Mouse (Mus musculus) heart, postnatal 0 days (tissue): ENCODE results near the gene Nmrk1. TPM values are rescaled to one million over a fixed set of nuclear protein-coding genes. Genes with fewer than 3 reads are reported as not detected.

Source experiments
- ATAC-seq: fragments of 200-750 bp; cut with Nextera tagmentation; 2 replicates; pipeline ENCODE4 v1.8.0; 2017; ENCODE audit warnings: low read depth, moderate number of reproducible peaks, moderate library complexity; ENCODE audit not compliant: insufficient read depth
- DNase-seq: peaks from one replicate; pipeline ENCODE4 v3.0.0-alpha.2; 2016; ENCODE audit warnings: low spot score
- H3K27ac ChIP-seq: fragments of 300-500 bp; sonication (generic); 2 replicates; pipeline ENCODE4 v1.5.1; 2014; ENCODE audit warnings: low read depth, mild to moderate bottlenecking
- H3K27me3 ChIP-seq: fragments of 300-500 bp; sonication (generic); 2 replicates; pipeline ENCODE4 v1.6.1; 2014; ENCODE audit warnings: low read length, mixed read lengths; ENCODE audit not compliant: control insufficient read depth, insufficient read depth
- H3K36me3 ChIP-seq: fragments of 300-500 bp; sonication (generic); replicated peaks from 2 replicates; pipeline ENCODE4 v1.6.1; 2014; ENCODE audit warnings: low read length, mixed read lengths; ENCODE audit not compliant: control insufficient read depth, insufficient read depth
- H3K4me1 ChIP-seq: fragments of 300-500 bp; sonication (generic); 2 replicates; pipeline ENCODE4 v1.6.1; 2014; ENCODE audit warnings: antibody characterized with exemption; ENCODE audit not compliant: control insufficient read depth, insufficient read depth
- H3K4me2 ChIP-seq: fragments of 300-500 bp; sonication (generic); 2 replicates; pipeline ENCODE4 v1.6.1; 2014; ENCODE audit warnings: low read depth, mild to moderate bottlenecking, low read length, moderate library complexity
- H3K4me3 ChIP-seq: fragments of 300-500 bp; sonication (generic); 2 replicates; pipeline ENCODE4 v1.5.1; 2014; ENCODE audit warnings: low read depth, low read length
- H3K9ac ChIP-seq: fragments of 300-500 bp; sonication (generic); replicated peaks from 2 replicates; pipeline ENCODE4 v1.6.1; 2014; ENCODE audit warnings: low read depth, low read length, mixed read lengths
- H3K9me3 ChIP-seq: fragments of 300-500 bp; sonication (generic); replicated peaks from 2 replicates; pipeline ENCODE4 v1.6.1; 2016; ENCODE audit warnings: low read length; ENCODE audit not compliant: control insufficient read depth
- CTCF ChIP-seq: IDR thresholded peaks from 2 replicates; pipeline ENCODE4 v1.5.1; 2016; ENCODE audit warnings: antibody characterized with exemption, control low read depth, low read depth
- EP300 ChIP-seq: IDR thresholded peaks from 2 replicates; pipeline ENCODE4 v1.6.1; 2016; ENCODE audit warnings: antibody characterized with exemption, low read depth
- whole genome bisulfite sequencing: fragments of 180-500 bp; shearing (Covaris S2); extraction: QIAGEN DNeasy Blood & Tissue Kit; methylation state at CpG from one replicate; pipeline ENCODE4 v1.1.7; 2014; 5-methylcytosine and 5-hydroxymethylcytosine counted together
- polyA plus RNA-seq: library from polyadenylated mRNA; unstranded; fragments of >200 nt; fragmentation: Nextera tagmentation; extraction: Ambion mirVana; gene quantifications from 2 replicates; pipeline ENCODE4 v1.2.1, GENCODE M21; 2015
- total RNA-seq: library from RNA; depleted of rRNA; stranded (reverse); fragments of >200 nt; gene quantifications from 2 replicates; pipeline ENCODE4 v1.2.3, GENCODE M21; 2014; ENCODE audit warnings: low replicate concordance

Gene Nmrk1
- total and polyA plus RNA-seq, 2 experiments from 2014 or later = 6.7 to 13.8 TPM

- Histone ChIP-seq H3K27ac (peak overlapping the region; percentile 23), H3K4me3 (no peak overlapping the region), H3K27me3 (no peaks in the 10 kb centered on the region), H3K9me3 (no peaks in the 10 kb centered on the region), H3K4me2 (peak overlapping the region; percentile 36), H3K4me1 (peaks cover 4% of the 10 kb centered on the region), H3K36me3 (no peaks in the 10 kb centered on the region), H3K9ac (no peak overlapping the region)
- peak; percentile 65 for DNase-seq
- WGBS = 36% methylated on average over 9 of the region's 9 CpGs
- TF ChIP-seq CTCF = no peak
- ATAC-seq = peak; percentile 75
Observed at GRCm38 (mm10) chr19:18647775-18648557, 16.2 kb downstream of the Nmrk1 start.

GRCm38 (mm10) chr19:18648558-18648945 is 16.8 kb downstream of the Nmrk1 start:
- Histone ChIP-seq H3K4me3 (no peak overlapping the region), H3K27me3 (no peaks in the 10 kb centered on the region), H3K9ac (no peak overlapping the region), H3K36me3 (no peaks in the 10 kb centered on the region), H3K4me2 (peak overlapping the region; percentile 36; the same call in 1 of the 2 replicates), H3K9me3 (no peaks in the 10 kb centered on the region), H3K27ac (peak overlapping the region; percentile 23), H3K4me1 (peaks cover 10% of the 10 kb centered on the region)
- WGBS = 70% methylated on average over 6 of the region's 6 CpGs
- DNase-seq (no peak), ATAC-seq (no peak)
- TF ChIP-seq CTCF (no peak), EP300 (no peak)

GRCm38 (mm10) chr19:18649955-18650354 is 18.2 kb downstream of the Nmrk1 start:
- Histone ChIP-seq H3K4me3 (no peak overlapping the region), H3K4me1 (peaks cover 12% of the 10 kb centered on the region), H3K4me2 (no peak overlapping the region), H3K9me3 (no peaks in the 10 kb centered on the region), H3K36me3 (no peaks in the 10 kb centered on the region), H3K9ac (no peak overlapping the region), H3K27ac (no peak overlapping the region), H3K27me3 (no peaks in the 10 kb centered on the region)
- ATAC-seq (no peak), DNase-seq (no peak)
- TF ChIP-seq EP300 (no peak), CTCF (no peak)
- 78% methylated on average over 4 of the region's 4 CpGs for WGBS

- ATAC-seq = no peak
- no peaks in the 10 kb centered on the region for H3K36me3 ChIP-seq
Observed at GRCm38 (mm10) chr19:18650473-18650872, 18.7 kb downstream of the Nmrk1 start.

GRCm38 (mm10) chr19:18652592-18652991 is 20.8 kb downstream of the Nmrk1 start:
- Histone ChIP-seq H3K9me3 (no peaks in the 10 kb centered on the region), H3K36me3 (no peaks in the 10 kb centered on the region), H3K4me1 (peaks cover 12% of the 10 kb centered on the region), H3K27ac (no peak overlapping the region), H3K4me2 (no peak overlapping the region), H3K27me3 (no peaks in the 10 kb centered on the region), H3K9ac (no peak overlapping the region), H3K4me3 (no peak overlapping the region)
- ATAC-seq (no peak), DNase-seq (peak; percentile 53)
- no peak for TF ChIP-seq EP300
- TF ChIP-seq CTCF = no peak
- WGBS = 41% methylated on average over 4 of the region's 4 CpGs

More at GRCm38 (mm10) chr19:18650473-18650872, 18.7 kb downstream of the Nmrk1 start:
- Histone ChIP-seq H3K27ac (no peak overlapping the region), H3K4me3 (no peak overlapping the region), H3K27me3 (no peaks in the 10 kb centered on the region), H3K4me1 (peaks cover 12% of the 10 kb centered on the region), H3K4me2 (no peak overlapping the region), H3K9me3 (no peaks in the 10 kb centered on the region), H3K9ac (no peak overlapping the region)
- no peak for TF ChIP-seq CTCF
- TF ChIP-seq EP300 = no peak
- WGBS = 67% methylated on average over 6 of the region's 6 CpGs
- DNase-seq = no peak

- ATAC-seq = no peak
- WGBS = 64% methylated on average over 6 of the region's 6 CpGs
Observed at GRCm38 (mm10) chr19:18653058-18653457, 21.3 kb downstream of the Nmrk1 start.

More at GRCm38 (mm10) chr19:18653058-18653457, 21.3 kb downstream of the Nmrk1 start:
- Histone ChIP-seq H3K9ac (no peak overlapping the region), H3K4me2 (no peak overlapping the region), H3K4me3 (no peak overlapping the region), H3K27me3 (no peaks in the 10 kb centered on the region), H3K9me3 (no peaks in the 10 kb centered on the region), H3K36me3 (no peaks in the 10 kb centered on the region), H3K27ac (no peak overlapping the region), H3K4me1 (peaks cover 12% of the 10 kb centered on the region)
- no peak for DNase-seq
- no peak for TF ChIP-seq EP300
- no peak for TF ChIP-seq CTCF
